Mouse (Mus musculus) brain, embryonic 14.5 days (tissue): ENCODE data around the gene Plekha7.

Experiments
- CTCF ChIP-seq: fragments of 200-500 bp; IDR thresholded peaks from 2 replicates; pipeline ENCODE4 v1.5.1; 2012; ENCODE audit warnings: inconsistent platforms, mild to moderate bottlenecking, moderate library complexity, borderline replicate concordance; ENCODE audit not compliant: insufficient read depth, insufficient read length; ENCODE audit errors: extremely low read depth
- POLR2A ChIP-seq: fragments of 200-500 bp; IDR thresholded peaks from 2 replicates; pipeline ENCODE4 v1.6.1; 2012; ENCODE audit warnings: mild to moderate bottlenecking, inconsistent platforms, borderline replicate concordance; ENCODE audit not compliant: poor library complexity, insufficient read depth, insufficient read length, severe bottlenecking; ENCODE audit errors: extremely low read depth

DNA sequence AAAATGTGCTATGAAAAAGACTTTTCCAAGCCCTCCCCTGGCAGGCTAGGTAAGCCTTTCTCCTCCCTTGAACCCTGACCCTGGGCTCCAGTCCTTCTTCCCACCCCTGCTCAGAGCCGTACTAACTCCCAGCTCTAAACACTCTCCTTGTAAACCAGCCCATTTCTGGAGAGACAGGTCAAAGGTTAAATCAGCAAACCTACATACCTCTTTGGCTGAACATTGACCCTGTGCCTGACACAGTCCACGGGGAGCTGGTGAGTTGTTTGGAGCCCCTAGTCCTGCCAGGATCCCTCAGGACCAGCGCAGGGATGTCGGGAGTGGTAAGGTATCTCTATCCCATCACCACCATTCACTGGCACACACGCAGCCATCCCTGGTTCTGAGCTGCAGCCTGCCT, 15.8 kb downstream of the Plekha7 start:
- TF ChIP-seq CTCF (no peak), POLR2A (no peak)
